Comparison of ENCODE assay signal across 24 mouse cellular contexts in genomic region chr10:75294362-75294761, GRCm38 (mm10). TPM values are rescaled to one million over a fixed set of nuclear protein-coding genes. Genes with fewer than 3 reads are reported as not detected.
DNase-seq lines count a peak whose midpoint lies in the region; ATAC-seq and TF ChIP-seq lines count a peak whose summit lies in the region.
"Had no signal": no experiment of that assay in that cellular context is flagged by ENCODE, and none has a peak within 500 bp of the region (broad histone marks: within the 10 kb centered on the region; RNA-seq: fewer than 3 reads in every experiment).

No protein-coding gene starts in this region.

- no peak overlapping the region for H3K4me3 ChIP-seq in gastrocnemius, adult 2 months
- H3K4me3 ChIP-seq in heart, embryonic 16.5 days (ENCODE audit: low read length) = no peak overlapping the region
- H3K4me3 ChIP-seq in liver, adult 2 months (ENCODE audit: insufficient read depth, low read depth, low read length) = no peak overlapping the region
- H3K4me3 ChIP-seq in liver, embryonic 12.5 days = no peak overlapping the region
- H3K4me3 ChIP-seq: embryonic facial prominence, embryonic 12.5 days; hindbrain, embryonic 12.5 days; limb, embryonic 13.5 days; liver, embryonic 15.5 days; midbrain, embryonic 15.5 days; neural tube, embryonic 12.5 days had no signal

- no peak for ATAC-seq in heart, embryonic 16.5 days (replicated peaks; ENCODE audit: extremely low read depth, insufficient read depth, low FRiP score)
- ATAC-seq in liver, embryonic 12.5 days = no peak
- ATAC-seq: forebrain, postnatal 0 days; lung, postnatal 0 days; midbrain, embryonic 15.5 days had no signal

- no peaks in the 10 kb centered on the region for H3K9me3 ChIP-seq in heart, embryonic 16.5 days (replicated peaks; ENCODE audit: control insufficient read depth, low read length)
- no peaks in the 10 kb centered on the region for H3K9me3 ChIP-seq in liver, embryonic 12.5 days (replicated peaks)
- H3K9me3 ChIP-seq: embryonic facial prominence, embryonic 12.5 days; hindbrain, embryonic 12.5 days; limb, embryonic 13.5 days; liver, embryonic 15.5 days; midbrain, embryonic 15.5 days; neural tube, embryonic 12.5 days had no signal

- H3K9ac ChIP-seq in heart, embryonic 16.5 days (ENCODE audit: low read length) = no peak overlapping the region
- H3K9ac ChIP-seq in liver, adult 2 months (ENCODE audit: low read depth, low read length) = no peak overlapping the region
- H3K9ac ChIP-seq in liver, embryonic 12.5 days = no peak overlapping the region
- H3K9ac ChIP-seq: embryonic facial prominence, embryonic 12.5 days; forebrain, postnatal 0 days; hindbrain, embryonic 12.5 days; limb, embryonic 13.5 days; liver, embryonic 15.5 days; midbrain, embryonic 15.5 days; neural tube, embryonic 12.5 days had no signal

- no peak overlapping the region for H3K4me2 ChIP-seq in heart, embryonic 16.5 days (ENCODE audit: low read depth, low read length)
- H3K4me2 ChIP-seq in liver, embryonic 12.5 days = no peak overlapping the region
- H3K4me2 ChIP-seq: embryonic facial prominence, embryonic 12.5 days; hindbrain, embryonic 12.5 days; limb, embryonic 13.5 days; liver, embryonic 15.5 days; midbrain, embryonic 15.5 days; neural tube, embryonic 12.5 days had no signal

- TF ChIP-seq POLR2A in liver, adult 2 months (IDR thresholded peaks at IDR 0.05; ENCODE audit: extremely low read depth, insufficient read depth, low read length) = no peak

- intact Hi-C loops in gastrocnemius, adult 2 months (cut with DNase I) = no loop called here
- intact Hi-C loops in gastrocnemius, postnatal 36 days (cut with DNase I) = no loop called here

- H3K36me3 ChIP-seq in heart, embryonic 16.5 days (ENCODE audit: control insufficient read depth, insufficient read depth) = 0 out of 2 replicates have a peak, but pooled peaks cover 7% of the 10 kb centered on the region
- H3K36me3 ChIP-seq in liver, adult 2 months (ENCODE audit: control insufficient read depth, insufficient read depth, low read length) = peaks cover 4% of the 10 kb centered on the region
- H3K36me3 ChIP-seq in liver, embryonic 12.5 days = peaks cover 18% of the 10 kb centered on the region

- no peaks in the 10 kb centered on the region for H3K79me2 ChIP-seq in liver, adult 2 months (ENCODE audit: control insufficient read depth, insufficient read depth, low read length)

- 51% methylated on average over 4 of the region's 4 CpGs for WGBS in heart, embryonic 16.5 days
- 40% methylated on average over 4 of the region's 4 CpGs for WGBS in liver, adult 2 months
- 75% methylated on average over 4 of the region's 4 CpGs for WGBS in liver, embryonic 12.5 days (ENCODE audit: insufficient replicate concordance)
- WGBS in large intestine, adult 2 months = 38% methylated on average over 4 of the region's 4 CpGs

- no peak for TF ChIP-seq CTCF in gastrocnemius, adult 2 months (IDR thresholded peaks at IDR 0.05)
- no peak for TF ChIP-seq CTCF in liver, adult 2 months (IDR thresholded peaks at IDR 0.05; ENCODE audit: low read depth, low read length)

- peaks cover 9% of the 10 kb centered on the region for H3K4me1 ChIP-seq in heart, embryonic 16.5 days (ENCODE audit: control insufficient read depth, insufficient read depth, low read length)
- H3K4me1 ChIP-seq in liver, adult 2 months (ENCODE audit: control insufficient read depth, insufficient read depth, low read length) = peaks cover 12% of the 10 kb centered on the region
- peaks cover 21% of the 10 kb centered on the region for H3K4me1 ChIP-seq in liver, embryonic 12.5 days
- H3K4me1 ChIP-seq: hindbrain, embryonic 12.5 days; midbrain, embryonic 15.5 days; neural tube, embryonic 12.5 days had no signal

- peak overlapping the region; percentile 50 for H3K27ac ChIP-seq in gastrocnemius, adult 2 months
- H3K27ac ChIP-seq in heart, embryonic 16.5 days (ENCODE audit: low read length) = peak overlapping the region; percentile 50
- H3K27ac ChIP-seq in liver, adult 2 months (replicated peaks; ENCODE audit: insufficient read depth, low read depth, low read length) = peak overlapping the region; percentile 43
- no peak overlapping the region for H3K27ac ChIP-seq in liver, embryonic 12.5 days
- H3K27ac ChIP-seq: embryonic facial prominence, embryonic 12.5 days; hindbrain, embryonic 12.5 days; limb, embryonic 13.5 days; liver, embryonic 15.5 days; macrophage; midbrain, embryonic 15.5 days; neural tube, embryonic 12.5 days had no signal

- H3K27me3 ChIP-seq in heart, embryonic 16.5 days (ENCODE audit: control insufficient read depth, insufficient read depth, low read length) = no peaks in the 10 kb centered on the region
- no peaks in the 10 kb centered on the region for H3K27me3 ChIP-seq in liver, adult 2 months (ENCODE audit: control insufficient read depth, insufficient read depth, low read length)
- H3K27me3 ChIP-seq in liver, embryonic 12.5 days (replicated peaks) = no peaks in the 10 kb centered on the region
- H3K27me3 ChIP-seq: embryonic facial prominence, embryonic 12.5 days; hindbrain, embryonic 12.5 days; limb, embryonic 13.5 days; liver, embryonic 15.5 days; midbrain, embryonic 15.5 days; neural tube, embryonic 12.5 days had no signal

- DNase-seq in gastrocnemius, adult 2 months = no peak
- DNase-seq in gastrocnemius, postnatal 36 days = no peak
- no peak for DNase-seq in heart, adult 9 months (ENCODE audit: low spot score in 2 of 2)
- peak; percentile 91 for DNase-seq in liver, adult 2 months (ENCODE audit: extremely low read depth, low read depth, low spot score)
- DNase-seq in large intestine, adult 2 months (ENCODE audit: low read depth, low spot score) = peak; percentile 43
- no peak for DNase-seq in layer of hippocampus, adult 9-11 months
- DNase-seq: adrenal gland, adult 8-10 months; cerebellum, adult 18-20 months; cerebellum, postnatal 14 days; forebrain, postnatal 0 days; gastrocnemius, postnatal 25 days; kidney, postnatal 10 days; right cerebral cortex, postnatal 14 days; thymus, adult 18-20 months had no signal

RNA-seq across cellular contexts. Expression of gene Adora2a, which starts 22.3 kb away (rescaled TPM):
- under 1 TPM; 0.92 to 0.98 TPM for total RNA-seq in gastrocnemius, adult 2 months (2021)
- total RNA-seq in gastrocnemius, postnatal 36 days (2021) = 1 to 10 TPM; 1.6 to 1.9 TPM
- polyA plus RNA-seq in heart, embryonic 16.5 days (2015; fragmentation: Nextera tagmentation; extraction: Ambion mirVana) = 8.0 and 8.7 TPM in 2 replicates
- total RNA-seq in liver, adult 2 months (2014; rRNA removed) = 0.65 and 2.2 TPM in 2 replicates
- 2.2 and 2.6 TPM in 2 replicates for polyA plus RNA-seq in liver, adult 2 months (2012; rRNA removed)
- 2.3 and 3.1 TPM in 2 replicates for polyA plus RNA-seq in liver, embryonic 12.5 days (2016; fragmentation: Nextera tagmentation; extraction: Ambion mirVana)
- polyA plus RNA-seq in large intestine, adult 2 months (2012; rRNA removed) = 2.4 and 3.6 TPM in 2 replicates

Comparison
In these comparisons a context has a peak if more than half of its experiments do, and no peak if none do; other contexts are left out.
1. DNase-seq: peak in liver, adult 2 months (single experiment) and large intestine, adult 2 months (single experiment); none in gastrocnemius, adult 2 months (single experiment), gastrocnemius, postnatal 36 days (0 of 2), heart, adult 9 months (0 of 2) and layer of hippocampus, adult 9-11 months (single experiment).